Mouse (Mus musculus): ENCODE measurements around the gene Pex19. TPM values are rescaled to one million over a fixed set of nuclear protein-coding genes. Genes with fewer than 3 reads are reported as not detected.

The Pex19 gene
- 83.1 and 96.4 TPM in 2 replicates for polyA plus RNA-seq (2015; fragmentation: Nextera tagmentation; extraction: Ambion mirVana)

DNA sequence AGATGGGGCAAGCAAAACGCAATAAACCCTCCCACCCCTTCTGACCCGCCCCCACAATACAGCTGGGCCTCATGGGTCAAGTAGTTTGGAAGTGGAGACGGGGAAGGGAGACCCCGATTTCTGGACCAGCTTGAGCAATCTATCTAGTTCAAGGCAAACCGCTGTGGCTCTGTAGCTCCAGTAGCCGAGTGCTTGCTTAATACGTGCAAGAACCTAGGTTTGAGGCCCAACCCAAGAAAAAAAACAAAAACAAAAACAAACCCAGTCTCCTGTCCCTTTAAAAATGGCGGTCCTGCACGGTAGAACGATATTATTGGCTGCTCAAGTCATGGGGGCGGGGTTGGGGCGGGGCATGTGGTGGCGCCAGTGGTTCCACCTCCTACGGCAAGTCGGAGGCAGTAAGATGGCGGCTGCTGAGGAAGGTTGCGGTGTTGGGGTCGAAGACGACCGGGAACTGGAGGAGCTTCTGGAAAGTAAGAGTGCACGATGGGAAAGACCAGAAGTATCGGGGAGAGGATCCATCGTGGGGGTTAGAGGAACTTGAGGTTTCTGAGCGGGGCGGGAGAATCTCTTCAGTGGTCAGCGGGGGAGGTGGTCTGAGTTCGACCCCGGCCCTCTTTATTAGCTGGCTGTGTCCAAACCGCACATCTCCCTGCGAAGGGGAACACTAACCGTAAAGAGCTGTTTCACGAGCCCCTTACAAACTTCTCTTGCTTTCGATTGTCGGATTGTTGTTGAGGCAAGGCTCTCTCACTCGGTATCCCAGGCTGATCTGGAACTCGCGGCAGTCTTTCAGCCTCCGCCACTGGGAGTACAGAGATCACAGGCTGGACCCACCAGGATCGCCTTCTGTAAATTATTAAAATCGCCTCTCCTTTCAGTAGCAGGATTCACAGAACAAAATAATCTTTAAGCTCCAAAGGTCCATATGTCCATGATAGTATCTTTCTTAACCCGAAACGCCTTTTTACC, at the start of gene Pex19:
TSS of gene Pex19 (plus strand) at position 380 of the 972 bp plus-strand sequence.

GRCm38 (mm10) chr1:172082101-172082898, 44.3 kb upstream of the Pex19 start, which contains the start of the genes Copa and Ncstn:
TSS of gene Copa (plus strand) at chr1:172082529.
TSS of gene Ncstn (minus strand) at chr1:172082795.

GRCm38 (mm10) chr1:172147835-172148278, 21.3 kb downstream of the Pex19 start, which contains the start of gene Dcaf8:
TSS of gene Dcaf8 (plus strand) at chr1:172148084.

Other genes with a start within 250 kb of the Pex19 start
- gene Gm10521, start 231.1 kb upstream of the Pex19 start, polyA plus RNA-seq (2015; fragmentation: Nextera tagmentation; extraction: Ambion mirVana) = not detected in 2 replicates
- gene Slamf6, start 209.2 kb upstream of the Pex19 start, polyA plus RNA-seq (2015; fragmentation: Nextera tagmentation; extraction: Ambion mirVana) = 0.67 TPM in 1 of 2 replicates, not detected in the other
- 3.8 and 4.5 TPM in 2 replicates for gene Vangl2, start 98.3 kb upstream of the Pex19 start, polyA plus RNA-seq (2015; fragmentation: Nextera tagmentation; extraction: Ambion mirVana)
- not detected in 2 replicates for gene Nhlh1, start 69.2 kb upstream of the Pex19 start, polyA plus RNA-seq (2015; fragmentation: Nextera tagmentation; extraction: Ambion mirVana)
- gene Copa, start 44.2 kb upstream of the Pex19 start, polyA plus RNA-seq (2015; fragmentation: Nextera tagmentation; extraction: Ambion mirVana) = 132 and 150 TPM in 2 replicates
- 80.8 and 82.0 TPM in 2 replicates for gene Ncstn, start 44.0 kb upstream of the Pex19 start, polyA plus RNA-seq (2015; fragmentation: Nextera tagmentation; extraction: Ambion mirVana)
- 86.6 and 87.0 TPM in 2 replicates for gene Dcaf8, start 21.3 kb downstream of the Pex19 start, polyA plus RNA-seq (2015; fragmentation: Nextera tagmentation; extraction: Ambion mirVana)
- gene Pea15a, start 80.0 kb downstream of the Pex19 start, polyA plus RNA-seq (2015; fragmentation: Nextera tagmentation; extraction: Ambion mirVana) = 123 and 148 TPM in 2 replicates
- gene Casq1, start 93.1 kb downstream of the Pex19 start, polyA plus RNA-seq (2015; fragmentation: Nextera tagmentation; extraction: Ambion mirVana) = 33.6 and 42.0 TPM in 2 replicates
- gene Atp1a4, start 131.7 kb downstream of the Pex19 start, polyA plus RNA-seq (2015; fragmentation: Nextera tagmentation; extraction: Ambion mirVana) = 0.05 TPM in 1 of 2 replicates, not detected in the other
- 32.5 and 37.1 TPM in 2 replicates for gene Igsf8, start 134.9 kb downstream of the Pex19 start, polyA plus RNA-seq (2015; fragmentation: Nextera tagmentation; extraction: Ambion mirVana)
- gene Atp1a2, start 171.3 kb downstream of the Pex19 start, polyA plus RNA-seq (2015; fragmentation: Nextera tagmentation; extraction: Ambion mirVana) = 3.7 and 4.4 TPM in 2 replicates
- gene Kcnj9, start 202.6 kb downstream of the Pex19 start, polyA plus RNA-seq (2015; fragmentation: Nextera tagmentation; extraction: Ambion mirVana) = 0.05 and 0.07 TPM in 2 replicates
- 0.02 TPM in 2 replicates for gene Kcnj10, start 214.5 kb downstream of the Pex19 start, polyA plus RNA-seq (2015; fragmentation: Nextera tagmentation; extraction: Ambion mirVana)
- 3.4 and 4.0 TPM in 2 replicates for gene Pigm, start 249.8 kb downstream of the Pex19 start, polyA plus RNA-seq (2015; fragmentation: Nextera tagmentation; extraction: Ambion mirVana)

All from urinary bladder, postnatal 0 days (tissue).